Mouse (Mus musculus): Measurements from ENCODE around the gene Gm11985.
"Not testable (repeated sequence)": the region's sequence is repeated elsewhere in the genome, so short reads cannot be mapped to it uniquely, and the experiment has no call there.

The Gm11985 gene

GRCm38 (mm10) chr11:7188469-7188868 lies at the start of gene Gm11985:
Gm11985 (minus strand) TSS chr11:7188569.
- no peak for DNase-seq (ENCODE audit: low spot score in 2 of 2)

- no peak for DNase-seq (ENCODE audit: low spot score in 2 of 2)
These were observed 49.3 kb upstream of the Gm11985 start for GRCm38 (mm10) chr11:7237712-7238111.

- no peak for DNase-seq (ENCODE audit: low spot score in 2 of 2)
These were observed 48.4 kb upstream of the Gm11985 start for GRCm38 (mm10) chr11:7236751-7237150.

DNA sequence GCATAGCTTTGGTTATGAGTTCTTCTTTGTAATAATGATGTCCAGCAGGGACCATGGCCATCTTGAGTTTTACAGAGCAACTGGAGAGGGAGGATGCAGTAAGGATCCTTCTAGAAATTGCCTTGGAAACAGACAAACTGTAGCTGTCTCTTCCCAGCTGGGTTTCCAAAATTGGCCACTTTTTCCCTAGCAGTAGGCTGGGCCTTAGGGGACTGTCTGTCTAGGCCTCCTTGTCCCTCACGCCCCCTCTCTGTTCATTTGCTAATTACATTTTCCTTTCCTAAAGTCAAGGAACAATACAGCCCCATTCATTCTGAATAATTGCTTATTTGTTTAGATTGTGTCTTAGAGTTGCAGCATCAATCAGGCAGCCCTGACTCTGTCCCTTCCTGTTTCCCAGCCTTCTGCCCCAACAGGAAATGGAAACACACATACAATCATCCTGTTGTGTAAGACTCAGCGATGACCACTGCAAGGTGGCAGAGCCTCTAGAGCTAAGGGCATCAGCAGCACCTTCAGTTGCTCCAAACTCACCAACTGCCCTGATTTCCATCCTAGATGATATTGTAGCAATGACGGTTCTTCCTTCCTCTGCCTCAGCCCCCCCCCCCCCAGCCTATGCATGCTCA lies 46.7 kb upstream of the Gm11985 start:
- no peak for DNase-seq (ENCODE audit: low spot score in 2 of 2)

- no peak for DNase-seq (ENCODE audit: low spot score in 2 of 2)
These were observed 46.1 kb upstream of the Gm11985 start for GRCm38 (mm10) chr11:7234436-7234835.

DNA sequence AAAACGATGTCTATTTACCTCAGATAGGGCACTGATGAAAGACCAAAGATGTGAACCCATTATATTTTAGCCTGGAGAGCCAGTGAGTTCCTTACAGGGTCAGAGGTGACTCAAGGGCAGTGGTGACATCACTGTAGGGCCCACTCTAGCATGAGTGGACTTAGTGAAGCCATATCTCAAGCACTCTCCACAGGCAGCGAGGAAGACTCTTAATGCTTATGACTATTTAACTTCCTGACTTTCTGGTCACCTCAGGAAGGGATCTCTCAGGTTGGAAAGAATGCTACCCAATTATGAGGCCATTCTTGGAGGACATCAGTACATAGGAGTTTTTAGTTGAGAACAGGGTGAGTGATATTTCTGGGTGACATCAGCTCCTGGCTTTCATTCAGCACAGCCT lies 45.0 kb upstream of the Gm11985 start:
- DNase-seq (ENCODE audit: low spot score in 2 of 2), result no peak

DNA sequence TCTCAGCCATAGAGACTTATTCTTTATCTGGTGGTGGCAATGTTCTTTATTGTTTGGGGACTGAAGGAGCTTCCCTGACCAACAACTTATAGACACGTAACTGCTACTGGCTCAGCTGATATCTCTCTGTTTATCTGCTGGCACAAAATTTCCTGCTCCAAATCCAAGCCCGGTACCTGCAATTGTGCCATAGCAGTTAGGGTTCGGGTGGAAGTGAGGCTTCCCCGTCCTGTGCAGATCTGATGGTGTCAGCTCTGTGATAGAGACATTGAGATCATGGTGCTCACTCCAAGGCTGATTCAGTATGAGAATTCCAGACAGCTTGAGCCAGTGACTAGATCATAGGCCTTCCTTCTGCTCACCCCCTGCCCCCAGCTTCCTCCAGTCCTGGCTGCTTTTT lies 43.6 kb upstream of the Gm11985 start:
- DNase-seq (ENCODE audit: low spot score in 2 of 2), result no peak

- no peak for DNase-seq (ENCODE audit: low spot score in 2 of 2)
These were observed 41.6 kb upstream of the Gm11985 start for GRCm38 (mm10) chr11:7230000-7230399.

DNA sequence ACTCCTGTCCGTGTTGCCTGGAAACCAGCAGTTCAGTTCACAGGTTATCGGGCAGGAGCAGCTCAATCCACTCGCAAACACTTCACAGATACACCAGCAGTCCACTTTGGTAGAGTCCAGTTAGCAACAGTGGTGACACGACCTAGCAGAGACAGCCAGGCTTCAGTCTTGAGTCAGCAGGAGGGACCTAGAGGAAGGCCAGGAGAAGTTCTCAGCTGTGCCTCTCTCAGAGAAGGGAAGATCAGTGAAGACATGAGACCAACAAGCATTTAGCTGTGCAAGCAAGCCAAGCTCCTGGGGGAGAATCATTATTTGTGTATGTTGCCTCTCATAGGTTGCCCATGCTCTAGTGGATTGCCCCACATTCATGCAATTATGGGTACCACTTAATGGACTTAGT lies 39.7 kb upstream of the Gm11985 start:
- DNase-seq (ENCODE audit: low spot score in 2 of 2), result no peak

DNA sequence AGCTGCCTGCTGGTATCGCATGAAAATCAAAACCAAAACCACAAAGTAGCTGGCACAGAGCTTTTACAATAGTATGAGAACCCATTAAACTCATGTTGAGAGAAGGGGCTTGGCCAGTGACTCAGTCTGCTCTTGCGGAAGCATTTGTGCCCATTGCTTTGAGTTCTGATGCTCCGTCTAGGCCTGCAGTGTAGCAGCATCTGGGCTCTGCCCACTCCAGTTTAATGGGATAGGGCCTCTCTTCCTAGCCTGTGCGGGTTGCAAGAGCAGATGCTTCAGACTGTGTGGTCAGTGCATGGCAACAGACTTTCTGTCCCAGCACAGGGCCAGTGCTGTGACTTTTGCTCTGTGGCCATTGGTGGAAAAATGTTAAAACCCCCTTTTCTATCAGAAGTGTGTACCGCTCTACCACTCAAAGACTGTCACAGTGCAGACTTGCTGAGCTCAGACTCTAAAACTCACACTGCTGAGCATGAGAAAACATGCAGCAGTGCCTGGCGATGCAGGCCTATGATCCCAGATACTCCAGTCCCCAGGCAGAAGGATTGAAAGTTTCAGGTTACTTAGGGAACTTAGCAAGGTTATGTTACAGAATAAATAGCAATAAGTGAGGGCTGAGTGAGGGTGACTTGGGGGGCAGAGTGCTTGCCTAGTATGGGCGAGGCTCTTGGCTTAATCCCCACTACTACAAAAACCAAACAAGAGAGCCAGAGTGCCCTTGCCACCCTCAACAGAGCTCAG lies 38.6 kb upstream of the Gm11985 start:
- no peak for DNase-seq (ENCODE audit: low spot score in 2 of 2)

GRCm38 (mm10) chr11:7226200-7226599 lies 37.8 kb upstream of the Gm11985 start:
- DNase-seq (ENCODE audit: low spot score in 2 of 2), result peak; percentile 31 to 51

DNA sequence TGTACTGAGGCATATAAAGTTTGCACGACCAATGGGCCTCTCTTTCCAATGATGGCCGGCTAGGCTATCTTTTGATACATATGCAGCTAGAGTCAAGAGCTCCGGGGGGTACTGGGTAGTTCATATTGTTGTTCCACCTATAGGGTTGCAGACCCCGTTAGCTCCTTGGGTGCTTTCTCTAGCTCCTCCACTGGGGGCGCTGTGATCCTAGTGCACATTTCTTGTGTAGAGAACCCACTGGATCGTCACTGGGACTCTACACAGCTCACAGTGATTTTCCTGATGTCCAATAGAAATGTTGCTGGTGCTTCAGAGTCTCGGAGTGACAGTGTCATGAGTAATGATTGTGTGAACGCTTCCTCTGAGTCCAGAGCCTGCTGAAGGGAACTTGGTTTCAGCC lies 33.5 kb upstream of the Gm11985 start:
- not testable (repeated sequence) for DNase-seq (ENCODE audit: low spot score in 2 of 2)

- DNase-seq (ENCODE audit: low spot score in 2 of 2), result peak; percentile 62 to 77
These were observed 27.3 kb upstream of the Gm11985 start for GRCm38 (mm10) chr11:7215703-7216102.

DNA sequence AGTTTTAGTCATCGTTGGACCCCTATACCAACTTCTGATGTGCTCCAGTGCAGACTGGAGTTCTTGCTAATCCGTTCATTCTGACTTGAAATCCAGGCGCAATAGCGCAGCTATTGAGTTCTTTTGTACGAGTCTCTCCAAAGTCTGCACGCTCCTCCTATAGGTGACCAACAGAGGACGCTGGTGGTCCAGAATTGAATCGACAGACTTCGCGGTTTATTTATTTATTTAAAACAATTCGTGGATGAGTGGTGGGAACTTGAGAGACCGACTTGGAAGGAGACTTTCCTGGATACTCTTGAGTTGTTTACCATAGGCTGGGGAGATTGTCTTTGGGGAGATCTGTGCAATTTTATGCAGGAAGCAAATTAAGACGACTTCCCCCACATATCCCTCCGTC lies 26.4 kb upstream of the Gm11985 start:
- DNase-seq (ENCODE audit: low spot score in 2 of 2), result peak; percentile 60 to 77

- peak in 1 of 2 experiments; percentile 28 for DNase-seq (ENCODE audit: low spot score in 2 of 2)
These were observed 25.9 kb upstream of the Gm11985 start for GRCm38 (mm10) chr11:7214342-7214660.

- DNase-seq (ENCODE audit: low spot score in 2 of 2), result peak; percentile 80 to 86
These were observed 25.4 kb upstream of the Gm11985 start, which contains the start of gene Igfbp3 for GRCm38 (mm10) chr11:7213501-7214341. Igfbp3 (minus strand) TSS chr11:7213923.

- DNase-seq (ENCODE audit: low spot score in 2 of 2), result no peak
These were observed 24.8 kb upstream of the Gm11985 start for GRCm38 (mm10) chr11:7213161-7213500.

- no peak for DNase-seq (ENCODE audit: low spot score in 2 of 2)
These were observed 23.9 kb upstream of the Gm11985 start for GRCm38 (mm10) chr11:7212126-7212798.

DNA sequence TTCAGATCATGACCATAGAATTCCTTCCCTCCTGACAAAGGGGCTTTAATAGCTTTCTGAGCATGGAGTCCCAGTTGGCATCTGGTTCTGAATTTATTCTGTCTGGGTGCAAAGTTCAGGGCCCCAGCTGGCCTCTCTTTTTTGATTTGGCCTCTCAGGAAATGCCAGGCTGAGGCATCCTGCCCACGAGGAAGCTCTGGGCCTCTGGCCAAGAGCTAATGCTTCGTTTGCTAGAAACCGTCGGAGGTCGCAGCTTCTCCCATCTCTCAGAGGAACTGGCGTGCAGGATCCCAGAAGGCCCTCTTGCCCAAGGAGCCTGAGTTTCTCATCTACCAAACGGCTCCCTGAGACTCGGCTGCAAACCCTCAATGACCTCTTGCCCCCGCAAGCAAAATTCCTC lies 22.8 kb upstream of the Gm11985 start:
- DNase-seq (ENCODE audit: low spot score in 2 of 2), result no peak

GRCm38 (mm10) chr11:7210343-7210742 lies 22.0 kb upstream of the Gm11985 start:
- DNase-seq (ENCODE audit: low spot score in 2 of 2), result peak; percentile 77 to 82

- no peak for DNase-seq (ENCODE audit: low spot score in 2 of 2)
These were observed 15.5 kb upstream of the Gm11985 start for GRCm38 (mm10) chr11:7203846-7204245.

- no peak for DNase-seq (ENCODE audit: low spot score in 2 of 2)
These were observed 13.8 kb upstream of the Gm11985 start for GRCm38 (mm10) chr11:7202206-7202605.

All from frontal cortex, postnatal 36 days (tissue).